Mouse (Mus musculus): ENCODE results near the gene Ess2. TPM values are rescaled to one million over a fixed set of nuclear protein-coding genes. Genes with fewer than 3 reads are reported as not detected.

Ess2 gene
- polyA plus RNA-seq (2015; fragmentation: Illumina TruSeq; extraction: RNeasy Lipid Tissue Mini Kit (QIAGEN cat#74804); ENCODE audit: insufficient read depth, low read depth, low replicate concordance) = 8.3 TPM

GRCm38 (mm10) chr16:17911052-17911595 lies at the start of gene Ess2:
Ess2 (minus strand) TSS chr16:17911348.

DNA sequence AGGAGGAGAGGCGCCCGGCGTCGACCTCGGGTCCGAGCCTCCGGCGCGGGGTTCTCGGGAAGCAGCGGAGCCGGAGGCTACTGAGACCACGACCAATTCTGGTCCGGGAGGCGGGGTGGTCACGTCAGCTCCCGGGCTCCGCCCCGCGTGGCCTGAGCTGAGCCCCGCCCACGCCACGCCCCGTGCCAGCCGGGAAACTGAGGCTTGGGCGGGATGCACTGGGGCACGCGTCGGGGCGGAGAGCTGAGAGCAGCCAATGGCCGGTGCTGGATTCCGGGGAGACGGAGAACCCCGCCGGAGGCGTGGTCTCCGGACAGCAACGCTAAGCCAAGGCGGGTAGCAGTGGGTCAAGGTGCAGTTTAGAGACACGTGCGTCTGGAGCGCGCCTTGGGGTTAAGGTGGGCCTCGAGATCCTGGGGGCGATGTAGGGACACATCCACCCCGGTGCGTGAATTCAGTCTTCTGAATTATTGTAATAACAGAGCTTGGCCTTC lies 17.0 kb upstream of the Ess2 start, which contains the start of gene Slc25a1:
Gene Slc25a1, minus strand, starts transcription at position 133 of the 494 bp plus-strand sequence.

DNA sequence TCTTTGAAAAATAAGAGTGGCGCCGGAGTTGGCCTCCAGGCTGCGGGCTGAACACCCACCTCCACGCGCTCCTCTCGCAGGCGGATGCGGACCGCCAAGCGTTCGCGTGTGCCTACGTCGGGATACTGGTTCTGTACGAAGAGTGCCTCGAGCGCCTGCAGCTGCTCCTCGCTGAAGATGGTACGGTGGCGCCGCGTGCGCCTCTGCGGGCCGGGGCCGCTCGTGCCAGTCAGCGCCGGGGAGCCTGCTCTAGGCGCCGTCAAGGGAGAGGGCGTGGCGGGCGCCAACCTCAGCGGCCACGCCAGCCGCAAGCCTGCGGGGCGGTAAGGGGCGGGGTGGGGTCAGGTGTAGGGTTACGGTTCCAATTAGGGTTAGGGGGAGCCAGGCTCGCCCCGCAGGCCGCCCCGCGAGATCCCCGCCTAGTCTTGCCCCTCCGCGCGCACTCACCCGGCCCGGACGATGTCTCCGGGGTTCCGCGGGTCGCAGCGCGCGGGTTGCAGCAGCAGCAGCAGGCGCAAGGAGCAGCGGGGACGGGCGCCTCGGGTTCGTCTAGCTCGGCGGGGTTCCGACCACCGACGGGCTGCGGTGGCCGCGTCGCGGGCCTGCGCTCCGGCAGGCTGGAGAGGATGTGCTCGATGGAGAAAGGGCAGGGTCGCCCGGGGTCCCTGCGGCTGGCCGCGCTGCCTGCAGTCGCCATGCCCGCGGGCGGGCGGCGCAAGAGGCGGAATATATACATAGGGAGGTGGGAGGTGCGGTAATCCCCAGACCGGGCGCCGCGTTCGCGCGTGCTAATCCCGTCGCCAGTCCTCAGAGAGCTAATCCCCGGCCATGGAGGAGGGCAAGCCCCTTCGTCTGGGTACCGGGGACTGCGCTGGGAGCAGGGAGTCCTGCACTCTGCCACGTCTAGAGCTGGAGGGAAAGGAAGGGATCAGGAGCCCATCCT lies 3.4 kb upstream of the Ess2 start, which contains the start of gene Gsc2:
Gene Gsc2, minus strand, starts transcription at position 753 of the 943 bp plus-strand sequence.

DNA sequence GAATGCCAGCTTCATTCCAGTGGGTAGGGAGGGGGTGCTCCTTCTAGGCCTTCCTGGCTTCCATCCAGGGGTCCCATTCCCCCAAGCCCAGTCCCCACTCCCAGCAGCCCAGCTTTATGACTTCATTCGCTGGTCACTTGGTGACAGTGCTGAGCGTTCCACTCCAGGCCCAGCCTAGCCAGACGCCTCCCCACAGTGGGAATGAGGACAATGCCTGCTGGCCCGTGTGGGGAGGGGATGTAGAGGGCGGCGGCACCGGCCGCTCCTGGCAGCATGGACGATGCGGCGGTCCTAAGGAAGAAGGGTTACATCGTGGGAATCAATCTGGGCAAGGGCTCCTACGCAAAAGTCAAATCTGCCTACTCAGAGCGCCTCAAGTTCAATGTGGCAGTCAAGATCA lies 12.7 kb downstream of the Ess2 start, which contains the start of the genes Dgcr2 and Tssk2:
Gene Dgcr2, minus strand, starts transcription at position 101 of the 400 bp plus-strand sequence.
Gene Tssk2, plus strand, starts transcription at position 176 of the 400 bp plus-strand sequence.

DNA sequence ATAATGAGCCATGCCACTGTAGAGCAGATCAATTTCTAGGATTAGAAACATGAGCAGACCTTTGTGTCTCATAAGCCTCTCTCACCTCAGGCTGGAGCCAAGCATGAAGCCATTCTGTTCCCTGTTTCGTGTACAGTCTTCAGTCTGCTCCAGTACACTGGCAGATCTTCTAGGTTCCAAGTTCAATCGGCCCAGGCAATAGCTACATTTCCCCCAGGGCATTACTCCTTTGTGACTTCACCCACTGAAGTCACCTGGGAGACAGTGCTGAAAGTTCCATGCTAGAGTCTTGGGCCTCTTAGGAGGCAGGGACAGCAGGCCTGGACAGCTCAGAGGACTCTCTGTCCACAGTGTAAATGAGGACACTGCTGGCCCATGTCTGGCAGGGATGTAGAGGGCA lies 17.2 kb downstream of the Ess2 start, which contains the start of gene Tssk1:
Gene Tssk1, plus strand, starts transcription at position 301 of the 400 bp plus-strand sequence.

GRCm38 (mm10) chr16:17891567-17891959 lies 19.6 kb downstream of the Ess2 start, which contains the start of gene Gm20518:
Gm20518 (minus strand) TSS chr16:17891671.

Other genes with a start within 250 kb of the Ess2 start
- gene Med15, start 178.5 kb downstream of the Ess2 start, polyA plus RNA-seq (2015; fragmentation: Illumina TruSeq; extraction: RNeasy Lipid Tissue Mini Kit (QIAGEN cat#74804); ENCODE audit: insufficient read depth, low read depth, low replicate concordance) = 16.9 TPM
- 11.5 TPM for gene Klhl22, start 151.7 kb downstream of the Ess2 start, polyA plus RNA-seq (2015; fragmentation: Illumina TruSeq; extraction: RNeasy Lipid Tissue Mini Kit (QIAGEN cat#74804); ENCODE audit: insufficient read depth, low read depth, low replicate concordance)
- gene Scarf2, start 114.1 kb downstream of the Ess2 start, polyA plus RNA-seq (2015; fragmentation: Illumina TruSeq; extraction: RNeasy Lipid Tissue Mini Kit (QIAGEN cat#74804); ENCODE audit: insufficient read depth, low read depth, low replicate concordance) = 5.3 TPM
- 4.5 TPM for gene B830017H08Rik, start 78.2 kb downstream of the Ess2 start, polyA plus RNA-seq (2015; fragmentation: Illumina TruSeq; extraction: RNeasy Lipid Tissue Mini Kit (QIAGEN cat#74804); ENCODE audit: insufficient read depth, low read depth, low replicate concordance)
- 17.0 TPM for gene Car15, start 73.0 kb downstream of the Ess2 start, polyA plus RNA-seq (2015; fragmentation: Illumina TruSeq; extraction: RNeasy Lipid Tissue Mini Kit (QIAGEN cat#74804); ENCODE audit: insufficient read depth, low read depth, low replicate concordance)
- gene Gm20518, start 19.7 kb downstream of the Ess2 start, polyA plus RNA-seq (2015; fragmentation: Illumina TruSeq; extraction: RNeasy Lipid Tissue Mini Kit (QIAGEN cat#74804); ENCODE audit: insufficient read depth, low read depth, low replicate concordance) = 0.96 TPM
- gene Tssk1, start 17.1 kb downstream of the Ess2 start, polyA plus RNA-seq (2015; fragmentation: Illumina TruSeq; extraction: RNeasy Lipid Tissue Mini Kit (QIAGEN cat#74804); ENCODE audit: insufficient read depth, low read depth, low replicate concordance) = not detected
- gene Dgcr2, start 12.8 kb downstream of the Ess2 start, polyA plus RNA-seq (2015; fragmentation: Illumina TruSeq; extraction: RNeasy Lipid Tissue Mini Kit (QIAGEN cat#74804); ENCODE audit: insufficient read depth, low read depth, low replicate concordance) = 14.2 TPM
- gene Tssk2, start 12.7 kb downstream of the Ess2 start, polyA plus RNA-seq (2015; fragmentation: Illumina TruSeq; extraction: RNeasy Lipid Tissue Mini Kit (QIAGEN cat#74804); ENCODE audit: insufficient read depth, low read depth, low replicate concordance) = not detected
- gene Gsc2, start 3.7 kb upstream of the Ess2 start, polyA plus RNA-seq (2015; fragmentation: Illumina TruSeq; extraction: RNeasy Lipid Tissue Mini Kit (QIAGEN cat#74804); ENCODE audit: insufficient read depth, low read depth, low replicate concordance) = not detected
- gene Slc25a1, start 16.9 kb upstream of the Ess2 start, polyA plus RNA-seq (2015; fragmentation: Illumina TruSeq; extraction: RNeasy Lipid Tissue Mini Kit (QIAGEN cat#74804); ENCODE audit: insufficient read depth, low read depth, low replicate concordance) = 21.8 TPM
- not detected for gene Vpreb2, start 69.1 kb upstream of the Ess2 start, polyA plus RNA-seq (2015; fragmentation: Illumina TruSeq; extraction: RNeasy Lipid Tissue Mini Kit (QIAGEN cat#74804); ENCODE audit: insufficient read depth, low read depth, low replicate concordance)
- gene Dgcr6, start 141.5 kb upstream of the Ess2 start, polyA plus RNA-seq (2015; fragmentation: Illumina TruSeq; extraction: RNeasy Lipid Tissue Mini Kit (QIAGEN cat#74804); ENCODE audit: insufficient read depth, low read depth, low replicate concordance) = 22.8 TPM
- 19.4 TPM for gene Prodh, start 178.9 kb upstream of the Ess2 start, polyA plus RNA-seq (2015; fragmentation: Illumina TruSeq; extraction: RNeasy Lipid Tissue Mini Kit (QIAGEN cat#74804); ENCODE audit: insufficient read depth, low read depth, low replicate concordance)
- 0.85 TPM for gene Rtn4r, start 216.3 kb upstream of the Ess2 start, polyA plus RNA-seq (2015; fragmentation: Illumina TruSeq; extraction: RNeasy Lipid Tissue Mini Kit (QIAGEN cat#74804); ENCODE audit: insufficient read depth, low read depth, low replicate concordance)

All from pancreas, adult 10 weeks (tissue).